In genomic region chr16:18416837-18417236, GRCm38 (mm10) we compare ENCODE assay signal across 10 mouse cellular contexts. TPM values are rescaled to one million over a fixed set of nuclear protein-coding genes. Genes with fewer than 3 reads are reported as not detected.
A peak's percentile ranks its signal among the peaks of the same experiment; 100 is the strongest.
DNase-seq lines count a peak whose midpoint lies in the region; ATAC-seq and TF ChIP-seq lines count a peak whose summit lies in the region.
"Had no signal": no experiment of that assay in that cellular context is flagged by ENCODE, and none has a peak within 500 bp of the region (broad histone marks: within the 10 kb centered on the region; RNA-seq: fewer than 3 reads in every experiment).

No protein-coding gene starts in this region.

- peaks cover 14% of the 10 kb centered on the region for H3K79me2 ChIP-seq in myocyte (ENCODE audit: control insufficient read depth, insufficient read depth)

- H3K36me3 ChIP-seq in lung, embryonic 15.5 days: peaks cover 18% of the 10 kb centered on the region
- H3K36me3 ChIP-seq in heart, embryonic 16.5 days (ENCODE audit: control insufficient read depth, insufficient read depth): peaks cover 4% of the 10 kb centered on the region
- H3K36me3 ChIP-seq in myocyte (ENCODE audit: control insufficient read depth, insufficient read depth): peaks cover 6% of the 10 kb centered on the region
- peaks cover 39% of the 10 kb centered on the region for H3K36me3 ChIP-seq in midbrain, embryonic 13.5 days

- ATAC-seq in lung, embryonic 15.5 days (ENCODE audit: borderline replicate concordance, extremely low read depth, low FRiP score, low TSS enrichment): no peak
- ATAC-seq in heart, embryonic 16.5 days (replicated peaks; ENCODE audit: extremely low read depth, insufficient read depth, low FRiP score): peak; percentile 20; the same call in 1 of the 2 replicates
- no peak for ATAC-seq in midbrain, embryonic 13.5 days

- peaks cover 19% of the 10 kb centered on the region for H3K4me1 ChIP-seq in lung, embryonic 15.5 days
- peaks cover 17% of the 10 kb centered on the region for H3K4me1 ChIP-seq in heart, embryonic 16.5 days (ENCODE audit: control insufficient read depth, insufficient read depth, low read length)
- peaks cover 8% of the 10 kb centered on the region for H3K4me1 ChIP-seq in midbrain, embryonic 13.5 days (replicated peaks)

- H3K4me3 ChIP-seq in gastrocnemius, adult 2 months: no peak overlapping the region; the same call in 1 of the 2 replicates
- no peak overlapping the region for H3K4me3 ChIP-seq in lung, embryonic 15.5 days
- H3K4me3 ChIP-seq in heart, embryonic 16.5 days (ENCODE audit: low read length): no peak overlapping the region
- H3K4me3 ChIP-seq in myocyte: no peak overlapping the region
- H3K4me3 ChIP-seq in midbrain, embryonic 13.5 days (replicated peaks): no peak overlapping the region

- peak overlapping the region; percentile 20 for H3K4me2 ChIP-seq in lung, embryonic 15.5 days
- H3K4me2 ChIP-seq in heart, embryonic 16.5 days (ENCODE audit: low read depth, low read length): 0 out of 2 replicates have a peak overlapping the region, but pooled peaks have one; percentile 9
- H3K4me2 ChIP-seq in myocyte (ENCODE audit: low read depth): peak overlapping the region; percentile 71
- H3K4me2 ChIP-seq in midbrain, embryonic 13.5 days (replicated peaks): no peak overlapping the region

- intact Hi-C loops in gastrocnemius, adult 2 months (cut with DNase I): no loop called here
- intact Hi-C loops in gastrocnemius, postnatal 14 days (cut with DNase I; ENCODE audit: low total_unique reads): no loop called here

- TF ChIP-seq CTCF in gastrocnemius, adult 2 months (IDR thresholded peaks at IDR 0.05): no peak

- no peaks in the 10 kb centered on the region for H3K27me3 ChIP-seq in lung, embryonic 15.5 days
- H3K27me3 ChIP-seq in heart, embryonic 16.5 days (ENCODE audit: control insufficient read depth, insufficient read depth, low read length): no peaks in the 10 kb centered on the region
- H3K27me3 ChIP-seq in myocyte (ENCODE audit: control insufficient read depth, insufficient read depth, insufficient read length): no peaks in the 10 kb centered on the region
- no peaks in the 10 kb centered on the region for H3K27me3 ChIP-seq in midbrain, embryonic 13.5 days

- peak overlapping the region; percentile 9; the same call in 1 of the 2 replicates for H3K9ac ChIP-seq in lung, embryonic 15.5 days
- peak overlapping the region; percentile 25; the same call in 1 of the 2 replicates for H3K9ac ChIP-seq in heart, embryonic 16.5 days (ENCODE audit: low read length)
- no peak overlapping the region for H3K9ac ChIP-seq in midbrain, embryonic 13.5 days (replicated peaks)
- H3K9ac ChIP-seq: liver, embryonic 14.5 days had no signal

- WGBS in lung, embryonic 15.5 days: 69% methylated on average over 3 of the region's 3 CpGs
- WGBS in heart, embryonic 16.5 days: 68% methylated on average over 3 of the region's 3 CpGs
- WGBS in midbrain, embryonic 13.5 days: 94% methylated on average over 3 of the region's 3 CpGs

- no peak overlapping the region for H3ac ChIP-seq in myocyte (ENCODE audit: control insufficient read depth, insufficient read length)

- no peak for TF ChIP-seq POLR2A in myocyte (IDR thresholded peaks at IDR 0.05; ENCODE audit: insufficient read length, low read depth)

- H3K9me3 ChIP-seq in lung, embryonic 15.5 days: no peaks in the 10 kb centered on the region
- H3K9me3 ChIP-seq in heart, embryonic 16.5 days (replicated peaks; ENCODE audit: control insufficient read depth, low read length): no peaks in the 10 kb centered on the region
- H3K9me3 ChIP-seq in midbrain, embryonic 13.5 days: no peaks in the 10 kb centered on the region

- no peak for DNase-seq in gastrocnemius, adult 2 months
- no peak for DNase-seq in gastrocnemius, postnatal 14 days
- no peak for DNase-seq in lung, adult 18-20 months
- DNase-seq in gastrocnemius, postnatal 25 days: no peak
- DNase-seq: embryo, embryonic 11 days had no signal

- peak overlapping the region; percentile 73 for H3K27ac ChIP-seq in gastrocnemius, adult 2 months
- H3K27ac ChIP-seq in lung, embryonic 15.5 days: peak overlapping the region; percentile 60
- H3K27ac ChIP-seq in heart, embryonic 16.5 days (ENCODE audit: low read length): peak overlapping the region; percentile 74
- no peak overlapping the region for H3K27ac ChIP-seq in midbrain, embryonic 13.5 days
- H3K27ac ChIP-seq: liver, embryonic 14.5 days had no signal

TF ChIP-seq in myocyte, 11 proteins besides CTCF, POLR2A, EP300 and RAD21:
- TF ChIP-seq MYOD1 (IDR thresholded peaks at IDR 0.05; ENCODE audit: control insufficient read depth in 1 of 3, insufficient read length in 2 of 3, low read depth in 2 of 3) (no peak), POLR2AphosphoS2 (IDR thresholded peaks at IDR 0.05; ENCODE audit: insufficient read length, low read depth) (no peak), E2F4 (IDR thresholded peaks at IDR 0.05; ENCODE audit: insufficient read depth) (no peak), MAX (IDR thresholded peaks at IDR 0.05; ENCODE audit: low read depth) (no peak), TCF12 (IDR thresholded peaks at IDR 0.05; ENCODE audit: insufficient read depth, poor library complexity, severe bottlenecking) (no peak), CEBPB (IDR thresholded peaks at IDR 0.05; ENCODE audit: insufficient read depth, poor library complexity, severe bottlenecking) (no peak), TCF3 (IDR thresholded peaks at IDR 0.05; ENCODE audit: insufficient read length, low read depth) (no peak), MYOG (IDR thresholded peaks at IDR 0.05; ENCODE audit: control insufficient read depth in 1 of 3, insufficient read depth in 1 of 3, insufficient read length in 2 of 3, low read depth in 2 of 3) (no peak), SRF (IDR thresholded peaks at IDR 0.05; ENCODE audit: control insufficient read depth, insufficient read length, low read depth) (no peak), USF1 (IDR thresholded peaks at IDR 0.05; ENCODE audit: low read depth) (no peak)

RNA-seq across cellular contexts. Expression of gene Txnrd2, which starts 9.3 kb away (rescaled TPM):
- 10 to 100 TPM; 18.9 to 21.4 TPM for total RNA-seq in gastrocnemius, adult 2 months (2021)
- total RNA-seq in gastrocnemius, postnatal 14 days (2021): 10 to 100 TPM; 13.4 to 14.4 TPM
- 22.7 and 23.4 TPM in 2 replicates for polyA plus RNA-seq in lung, embryonic 15.5 days (2015; fragmentation: Nextera tagmentation; extraction: Ambion mirVana)
- 38.4 and 39.6 TPM in 2 replicates for polyA plus RNA-seq in heart, embryonic 16.5 days (2015; fragmentation: Nextera tagmentation; extraction: Ambion mirVana)
- polyA plus RNA-seq in myocyte (2012; fragmentation: generic; extraction: Trizol): 21.3 TPM
- 10 to 100 TPM; 16.0 to 16.9 TPM for total RNA-seq in gastrocnemius, postnatal 25 days (2021)
- polyA plus RNA-seq in midbrain, embryonic 13.5 days (2015; fragmentation: Nextera tagmentation; extraction: Ambion mirVana): 25.9 and 28.6 TPM in 2 replicates

RNA-seq across cellular contexts. Expression of gene Comt, which starts 9.8 kb away (rescaled TPM):
- total RNA-seq in gastrocnemius, adult 2 months (2021): 10 to 100 TPM; 35.4 to 43.5 TPM
- 10 to 100 TPM; 40.7 to 43.1 TPM for total RNA-seq in gastrocnemius, postnatal 14 days (2021)
- polyA plus RNA-seq in lung, embryonic 15.5 days (2015; fragmentation: Nextera tagmentation; extraction: Ambion mirVana): 112 and 122 TPM in 2 replicates
- polyA plus RNA-seq in heart, embryonic 16.5 days (2015; fragmentation: Nextera tagmentation; extraction: Ambion mirVana): 128 and 142 TPM in 2 replicates
- polyA plus RNA-seq in myocyte (2012; fragmentation: generic; extraction: Trizol): 93.6 TPM
- total RNA-seq in gastrocnemius, postnatal 25 days (2021): 10 to 100 TPM; 33.3 to 44.8 TPM
- polyA plus RNA-seq in midbrain, embryonic 13.5 days (2015; fragmentation: Nextera tagmentation; extraction: Ambion mirVana): 75.7 and 78.8 TPM in 2 replicates
